Mouse (Mus musculus) fat pad, adult 2 months (tissue): ENCODE measurements around the gene Rnd1.
A peak's percentile ranks its signal among the peaks of the same experiment; 100 is the strongest.

Experiments used
- DNase-seq: peaks from one replicate; pipeline ENCODE4 v3.0.0-alpha.2; 2011; ENCODE audit warnings: low read depth, low spot score; ENCODE audit errors: extremely low read depth

Gene Rnd1

GRCm38 (mm10) chr15:98680660-98681059 is 3.4 kb upstream of the Rnd1 start:
- DNase-seq = no peak

- DNase-seq = no peak
Observed at GRCm38 (mm10) chr15:98677977-98678376, 716 bp upstream of the Rnd1 start.

GRCm38 (mm10) chr15:98676471-98676870 is 790 bp downstream of the Rnd1 start:
- no peak for DNase-seq

GRCm38 (mm10) chr15:98675634-98676250 is 1.5 kb downstream of the Rnd1 start:
- DNase-seq = no peak

GRCm38 (mm10) chr15:98674994-98675545 is 2.2 kb downstream of the Rnd1 start:
- DNase-seq = no peak

GRCm38 (mm10) chr15:98674284-98674993 is 2.8 kb downstream of the Rnd1 start:
- no peak for DNase-seq

GRCm38 (mm10) chr15:98673732-98674131 is 3.5 kb downstream of the Rnd1 start:
- DNase-seq = no peak

GRCm38 (mm10) chr15:98672592-98672991 is 4.7 kb downstream of the Rnd1 start:
- no peak for DNase-seq

GRCm38 (mm10) chr15:98664042-98664907 is 13.0 kb downstream of the Rnd1 start:
- no peak for DNase-seq

- DNase-seq = peak; percentile 66
Observed at GRCm38 (mm10) chr15:98662567-98663545, 14.4 kb downstream of the Rnd1 start, which contains the start of gene Ddx23. Ddx23 (minus strand) TSS chr15:98662894.

- no peak for DNase-seq
Observed at GRCm38 (mm10) chr15:98662198-98662566, 15.1 kb downstream of the Rnd1 start.

GRCm38 (mm10) chr15:98656982-98657751 is 20.1 kb downstream of the Rnd1 start:
- no peak for DNase-seq

GRCm38 (mm10) chr15:98652174-98652573 is 25.1 kb downstream of the Rnd1 start:
- no peak for DNase-seq

- no peak for DNase-seq
Observed at GRCm38 (mm10) chr15:98651431-98651830, 25.8 kb downstream of the Rnd1 start.

- no peak for DNase-seq
Observed at GRCm38 (mm10) chr15:98648071-98648470, 29.2 kb downstream of the Rnd1 start.

GRCm38 (mm10) chr15:98647308-98647707 is 30.0 kb downstream of the Rnd1 start:
- no peak for DNase-seq

GRCm38 (mm10) chr15:98646737-98647136 is 30.5 kb downstream of the Rnd1 start:
- DNase-seq = no peak

GRCm38 (mm10) chr15:98645057-98646026 is 31.9 kb downstream of the Rnd1 start:
- no peak for DNase-seq
